Mouse (Mus musculus) myocyte (in vitro differentiated cells): ENCODE results near the gene Spint1.

Experiments used
- CEBPB ChIP-seq: IDR thresholded peaks from 2 replicates; pipeline ENCODE4 v1.6.1; 2011; ENCODE audit warnings: mild to moderate bottlenecking, moderate library complexity; ENCODE audit not compliant: poor library complexity, insufficient read depth, severe bottlenecking
- E2F4 ChIP-seq: IDR thresholded peaks from one replicate; pipeline ENCODE4 v1.6.1; 2011; ENCODE audit warnings: mild to moderate bottlenecking, control low read depth, moderate library complexity; ENCODE audit not compliant: insufficient read depth
- MAX ChIP-seq: IDR thresholded peaks from one replicate; pipeline ENCODE4 v1.6.1; 2011; ENCODE audit warnings: low read depth, mild to moderate bottlenecking, control low read depth
- MYOD1 ChIP-seq, 3 experiments: IDR thresholded peaks; one replicate each; pipeline ENCODE4 v1.6.1; 2011; ENCODE audit warnings: control low read depth in 2 of 3, low read depth in 2 of 3, mild to moderate bottlenecking in 2 of 3, moderate library complexity in 1 of 3; ENCODE audit not compliant: insufficient read length in 2 of 3, control insufficient read depth in 1 of 3
- POLR2A ChIP-seq: IDR thresholded peaks from one replicate; pipeline ENCODE4 v1.6.1; 2011; ENCODE audit warnings: low read depth, mild to moderate bottlenecking, control low read depth, moderate library complexity; ENCODE audit not compliant: insufficient read length
- POLR2AphosphoS2 ChIP-seq: IDR thresholded peaks from one replicate; pipeline ENCODE4 v1.6.1; 2011; ENCODE audit warnings: low read depth, control low read depth; ENCODE audit not compliant: insufficient read length
- REST ChIP-seq: IDR thresholded peaks from one replicate; pipeline ENCODE4 v1.6.1; 2011; ENCODE audit warnings: mild to moderate bottlenecking, control low read depth, moderate library complexity; ENCODE audit not compliant: insufficient read depth, insufficient read length
- SRF ChIP-seq: IDR thresholded peaks from one replicate; pipeline ENCODE4 v1.6.1; 2011; ENCODE audit warnings: low read depth; ENCODE audit not compliant: control insufficient read depth, insufficient read length
- TCF12 ChIP-seq: IDR thresholded peaks from one replicate; pipeline ENCODE4 v1.6.1; 2011; ENCODE audit warnings: mild to moderate bottlenecking, control low read depth; ENCODE audit not compliant: poor library complexity, insufficient read depth, severe bottlenecking
- USF1 ChIP-seq: IDR thresholded peaks from one replicate; pipeline ENCODE4 v1.6.1; 2011; ENCODE audit warnings: low read depth, mild to moderate bottlenecking, control low read depth, moderate library complexity

- TF ChIP-seq POLR2A (no peak), MYOD1 (IDR thresholded peaks at IDR 0.05; ENCODE audit: control insufficient read depth in 1 of 3, insufficient read length in 2 of 3, low read depth in 2 of 3) (no peak), REST (no peak), USF1 (no peak), SRF (no peak), TCF12 (no peak), MAX (no peak), POLR2AphosphoS2 (no peak), E2F4 (no peak), CEBPB (no peak)
Observed at GRCm38 (mm10) chr2:119281899-119282565, 44.9 kb downstream of the Spint1 start.
